Mouse (Mus musculus) adrenal gland, postnatal 10 days (tissue): ENCODE measurements around the gene Pfn3. TPM values are rescaled to one million over a fixed set of nuclear protein-coding genes. Genes with fewer than 3 reads are reported as not detected.

ENCODE experiments used
- DNase-seq: peaks from one replicate; pipeline ENCODE4 v3.0.0; 2021; ENCODE audit warnings: mixed read lengths
- total RNA-seq, 2 experiments: library from RNA; stranded (reverse); gene quantifications; 2 replicates each; pipeline ENCODE4 v1.2.3; 2021

Gene Pfn3
- total RNA-seq, 2 experiments from 2014 or later = not detected

- no peak for DNase-seq
Measured at GRCm38 (mm10) chr13:55430566-55430965, 15.5 kb upstream of the Pfn3 start.

- DNase-seq = peak; percentile 77
Measured at GRCm38 (mm10) chr13:55429226-55429888, 14.3 kb upstream of the Pfn3 start.

GRCm38 (mm10) chr13:55426613-55427012, 11.6 kb upstream of the Pfn3 start, which contains the start of gene F12:
Gene F12 (minus strand): TSS chr13:55426793.
- no peak for DNase-seq

- peak; percentile 80 for DNase-seq
Measured at GRCm38 (mm10) chr13:55420933-55421800, 6.1 kb upstream of the Pfn3 start.

- DNase-seq = no peak
Measured at GRCm38 (mm10) chr13:55420018-55420932, 5.2 kb upstream of the Pfn3 start.

- DNase-seq = no peak
Measured at GRCm38 (mm10) chr13:55419142-55419541, 4.1 kb upstream of the Pfn3 start.

GRCm38 (mm10) chr13:55418004-55418403, 3.0 kb upstream of the Pfn3 start:
- DNase-seq = peak; percentile 95

GRCm38 (mm10) chr13:55413333-55413732, 1.7 kb downstream of the Pfn3 start:
- DNase-seq = no peak

GRCm38 (mm10) chr13:55412643-55413307, 2.3 kb downstream of the Pfn3 start:
- DNase-seq = no peak

GRCm38 (mm10) chr13:55411826-55412225, 3.2 kb downstream of the Pfn3 start:
- no peak for DNase-seq

- no peak for DNase-seq
Measured at GRCm38 (mm10) chr13:55408546-55409120, 6.4 kb downstream of the Pfn3 start.

GRCm38 (mm10) chr13:55407341-55407740, 7.7 kb downstream of the Pfn3 start:
- DNase-seq = no peak

- no peak for DNase-seq
Measured at GRCm38 (mm10) chr13:55405783-55406390, 9.1 kb downstream of the Pfn3 start.

- DNase-seq = peak; percentile 83
Measured at GRCm38 (mm10) chr13:55404853-55405782, 9.9 kb downstream of the Pfn3 start.

- DNase-seq = no peak
Measured at GRCm38 (mm10) chr13:55403935-55404852, 10.8 kb downstream of the Pfn3 start.

- no peak for DNase-seq
Measured at GRCm38 (mm10) chr13:55403266-55403665, 11.8 kb downstream of the Pfn3 start.

- DNase-seq = no peak
Measured at GRCm38 (mm10) chr13:55400039-55400346, 15.0 kb downstream of the Pfn3 start.

- no peak for DNase-seq
Measured at GRCm38 (mm10) chr13:55399300-55400038, 15.6 kb downstream of the Pfn3 start.
